Mouse (Mus musculus) R1 (cell line): ENCODE data around the gene Scn11a.

Source experiments
- DNase-seq: peaks from one replicate; pipeline ENCODE4 v3.0.0-alpha.2; 2018; ENCODE audit warnings: low read depth, low spot score

The Scn11a gene

GRCm38 (mm10) chr9:119795254-119795912 is 29.9 kb downstream of the Scn11a start:
- DNase-seq: no peak

- DNase-seq: no peak
Observed at GRCm38 (mm10) chr9:119794470-119794869, 30.8 kb downstream of the Scn11a start.

- peak; percentile 77 for DNase-seq
Observed at GRCm38 (mm10) chr9:119792505-119792904, 32.8 kb downstream of the Scn11a start.

GRCm38 (mm10) chr9:119780901-119781300 is 44.4 kb downstream of the Scn11a start:
- no peak for DNase-seq

GRCm38 (mm10) chr9:119776661-119777060 is 48.6 kb downstream of the Scn11a start:
- no peak for DNase-seq

- peak; percentile 83 for DNase-seq
Observed at GRCm38 (mm10) chr9:119768585-119768984, 56.7 kb downstream of the Scn11a start.

GRCm38 (mm10) chr9:119760226-119760625 is 65.0 kb downstream of the Scn11a start:
- DNase-seq: peak; percentile 45

GRCm38 (mm10) chr9:119759457-119759856 is 65.8 kb downstream of the Scn11a start:
- peak; percentile 49 for DNase-seq

- peak; percentile 55 for DNase-seq
Observed at GRCm38 (mm10) chr9:119751507-119751906, 73.7 kb downstream of the Scn11a start.

GRCm38 (mm10) chr9:119749112-119749511 is 76.1 kb downstream of the Scn11a start:
- DNase-seq: no peak

GRCm38 (mm10) chr9:119743900-119744299 is 81.4 kb downstream of the Scn11a start:
- no peak for DNase-seq

- no peak for DNase-seq
Observed at GRCm38 (mm10) chr9:119743312-119743711, 81.9 kb downstream of the Scn11a start.

GRCm38 (mm10) chr9:119741101-119741786 is 84.0 kb downstream of the Scn11a start:
- no peak for DNase-seq

GRCm38 (mm10) chr9:119728412-119729097 is 96.7 kb downstream of the Scn11a start:
- no peak for DNase-seq

- DNase-seq: no peak
Observed at GRCm38 (mm10) chr9:119726990-119727389, 98.3 kb downstream of the Scn11a start.

GRCm38 (mm10) chr9:119725293-119725862 is 99.9 kb downstream of the Scn11a start:
- no peak for DNase-seq

- DNase-seq: no peak
Observed at GRCm38 (mm10) chr9:119719222-119719621, 106.0 kb downstream of the Scn11a start, which contains the start of gene Scn10a. TSS of gene Scn10a (minus strand) at chr9:119719322.

- DNase-seq: peak; percentile 64
Observed at GRCm38 (mm10) chr9:119706700-119707099, 118.6 kb downstream of the Scn11a start.
